Mouse (Mus musculus) cerebellum, adult 2 months (tissue): Measurements from ENCODE around the gene Tldc1. TPM values are rescaled to one million over a fixed set of nuclear protein-coding genes. Genes with fewer than 3 reads are reported as not detected.

Experiments
- DNase-seq, 2 experiments: peaks; one replicate each; pipeline ENCODE4 v3.0.0; 2021
- H3K27ac ChIP-seq: fragments of 200-500 bp; 2 replicates; pipeline ENCODE4 v1.5.1; 2012; ENCODE audit warnings: low read length, control low read depth, inconsistent platforms; ENCODE audit not compliant: insufficient read depth
- H3K27me3 ChIP-seq: fragments of 200-500 bp; 2 replicates; pipeline ENCODE4 v1.6.1; 2012; ENCODE audit warnings: inconsistent platforms, mild to moderate bottlenecking, low read length, moderate library complexity; ENCODE audit not compliant: control insufficient read depth, insufficient read depth
- H3K4me1 ChIP-seq: fragments of 200-500 bp; 2 replicates; pipeline ENCODE4 v1.6.1; 2011; ENCODE audit warnings: low read length; ENCODE audit not compliant: control insufficient read depth, insufficient read depth
- H3K4me3 ChIP-seq: fragments of 200-500 bp; replicated peaks from 2 replicates; pipeline ENCODE3; 2011; ENCODE audit warnings: mild to moderate bottlenecking, low read depth, low read length, control low read depth; ENCODE audit not compliant: insufficient read depth
- CTCF ChIP-seq: fragments of 200-500 bp; IDR thresholded peaks from 2 replicates; pipeline ENCODE4 v1.5.1; 2011; ENCODE audit warnings: low read depth, mild to moderate bottlenecking, control low read depth, low read length, moderate library complexity, borderline replicate concordance; ENCODE audit not compliant: insufficient read depth
- POLR2A ChIP-seq: fragments of 200-500 bp; IDR thresholded peaks from 2 replicates; pipeline ENCODE4 v1.6.1; 2011; ENCODE audit warnings: low read length, control low read depth, borderline replicate concordance; ENCODE audit not compliant: insufficient read depth
- WGBS: fragments of 180-500 bp; shearing (Covaris S2); methylation state at CpG from one replicate; pipeline ENCODE4 v1.1.7; 2018; 5-methylcytosine and 5-hydroxymethylcytosine counted together
- polyA plus RNA-seq: library from polyadenylated mRNA; depleted of rRNA; stranded (reverse); fragments of >200 nt; gene quantifications from 2 replicates; pipeline ENCODE4 v1.2.3, GENCODE M21; 2012

Gene Tldc1
- polyA plus RNA-seq, 1 experiment = 10.8 TPM

DNA sequence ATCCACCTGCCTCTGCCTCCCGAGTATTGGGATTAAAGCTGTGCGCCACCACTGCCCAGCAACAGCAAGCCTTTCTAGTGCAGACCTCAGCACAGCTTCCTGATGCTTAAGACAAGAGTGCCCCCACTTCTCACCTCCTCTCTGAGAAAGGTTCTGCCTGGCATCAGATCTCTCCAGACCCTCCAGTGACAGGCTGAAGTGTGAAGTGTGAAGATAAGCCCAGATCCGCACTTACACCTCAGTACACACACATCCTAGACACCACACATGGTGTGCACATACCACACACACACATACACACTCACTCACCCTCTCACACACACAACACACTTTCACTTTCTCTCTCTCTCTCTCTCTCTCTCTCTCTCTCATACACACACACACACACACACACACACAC, 8.7 kb upstream of the Tldc1 start:
- peaks cover 27% of the 10 kb centered on the region for H3K4me1 ChIP-seq
- H3K27me3 ChIP-seq = no peaks in the 10 kb centered on the region
- H3K27ac ChIP-seq = no peak overlapping the region
- TF ChIP-seq CTCF = no peak
- TF ChIP-seq POLR2A = no peak
- DNase-seq = no peak
- no peak overlapping the region for H3K4me3 ChIP-seq
- 94% methylated on average over 3 of the region's 3 CpGs for WGBS

DNA sequence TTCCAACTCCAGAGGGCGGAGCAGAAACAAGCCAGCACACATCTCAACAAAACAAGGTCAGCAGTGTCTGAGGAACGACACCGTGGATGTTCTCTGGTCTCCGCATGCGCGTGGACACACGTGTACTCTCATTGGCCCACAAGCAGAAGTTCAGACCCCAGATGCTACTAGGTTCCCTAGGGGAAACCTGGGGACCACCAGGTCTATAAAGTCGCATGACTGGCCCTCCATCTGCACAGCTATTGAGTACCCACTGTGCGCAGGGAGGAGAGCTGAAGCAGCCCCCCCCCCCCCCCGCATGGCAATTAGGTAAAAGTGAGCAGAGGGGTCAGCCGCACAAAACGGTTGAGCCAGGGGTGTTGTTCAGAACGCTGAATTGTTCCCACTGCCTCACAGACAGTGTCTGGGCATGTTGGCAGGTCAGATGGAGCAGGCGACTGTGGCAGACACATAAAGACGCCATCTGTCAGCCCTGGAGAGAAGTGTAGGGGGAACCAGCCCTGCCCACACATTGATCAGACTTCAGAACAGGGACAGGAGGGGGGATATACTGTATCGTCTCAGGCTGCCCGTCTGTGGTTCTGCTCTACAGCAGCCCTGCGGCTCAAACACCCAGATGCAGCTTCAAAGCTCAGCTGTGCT, 7.7 kb upstream of the Tldc1 start:
- no peak for TF ChIP-seq POLR2A
- TF ChIP-seq CTCF = no peak
- Histone ChIP-seq H3K27ac (no peak overlapping the region), H3K4me3 (no peak overlapping the region), H3K27me3 (no peaks in the 10 kb centered on the region), H3K4me1 (peaks cover 23% of the 10 kb centered on the region)
- peak; percentile 49 to 59 for DNase-seq
- WGBS = 29% methylated on average over 18 of the region's 18 CpGs

DNA sequence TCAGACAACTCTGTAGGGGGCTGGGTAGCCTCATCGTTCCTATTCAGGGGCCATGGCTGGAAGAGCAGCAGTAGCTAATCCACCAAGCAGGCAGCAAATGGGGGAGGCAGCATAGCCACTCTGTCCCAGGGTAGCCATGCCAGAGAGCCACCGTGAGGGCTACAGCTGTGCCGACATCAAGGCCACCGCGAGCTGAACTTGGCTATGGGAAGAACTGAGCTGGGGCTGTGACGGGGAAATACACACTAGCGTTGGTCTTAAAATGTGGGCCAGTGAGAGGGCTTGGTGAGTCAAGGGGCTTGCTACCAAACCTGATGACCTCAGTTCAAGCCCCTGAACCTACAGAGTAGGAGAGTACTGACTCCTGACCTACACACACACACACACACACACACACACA, 6.5 kb upstream of the Tldc1 start:
- TF ChIP-seq CTCF (no peak), POLR2A (no peak)
- H3K4me3 ChIP-seq = no peak overlapping the region
- no peak overlapping the region for H3K27ac ChIP-seq
- no peak for DNase-seq
- peaks cover 20% of the 10 kb centered on the region for H3K4me1 ChIP-seq
- H3K27me3 ChIP-seq = no peaks in the 10 kb centered on the region
- WGBS = 72% methylated on average over 7 of the region's 7 CpGs

DNA sequence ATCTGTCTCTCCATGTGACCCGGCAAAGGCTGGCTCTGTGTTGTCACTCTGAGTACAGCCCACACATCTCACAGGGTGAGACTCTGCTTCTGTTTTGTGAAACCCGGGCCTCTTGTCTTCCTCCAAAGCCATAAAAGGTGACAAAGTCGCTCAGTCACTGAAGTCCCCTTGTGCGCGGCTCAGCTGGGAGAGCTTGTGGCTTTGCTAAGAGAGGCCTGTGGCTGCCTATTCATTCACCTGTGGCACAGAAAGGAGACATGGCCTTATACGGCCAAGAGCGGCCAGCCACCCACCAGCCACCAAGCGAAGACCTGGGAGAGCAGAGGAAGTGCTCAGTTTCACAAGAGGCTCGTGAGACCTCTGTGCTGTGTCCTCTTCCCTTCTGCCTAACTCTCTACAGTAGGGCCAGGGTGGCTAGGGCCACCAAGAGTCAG, 5.9 kb upstream of the Tldc1 start:
- no peak overlapping the region for H3K27ac ChIP-seq
- H3K27me3 ChIP-seq = no peaks in the 10 kb centered on the region
- no peak overlapping the region for H3K4me3 ChIP-seq
- H3K4me1 ChIP-seq = peaks cover 19% of the 10 kb centered on the region
- no peak for DNase-seq
- WGBS = 84% methylated on average over 9 of the region's 9 CpGs
- TF ChIP-seq CTCF (no peak), POLR2A (no peak)

DNA sequence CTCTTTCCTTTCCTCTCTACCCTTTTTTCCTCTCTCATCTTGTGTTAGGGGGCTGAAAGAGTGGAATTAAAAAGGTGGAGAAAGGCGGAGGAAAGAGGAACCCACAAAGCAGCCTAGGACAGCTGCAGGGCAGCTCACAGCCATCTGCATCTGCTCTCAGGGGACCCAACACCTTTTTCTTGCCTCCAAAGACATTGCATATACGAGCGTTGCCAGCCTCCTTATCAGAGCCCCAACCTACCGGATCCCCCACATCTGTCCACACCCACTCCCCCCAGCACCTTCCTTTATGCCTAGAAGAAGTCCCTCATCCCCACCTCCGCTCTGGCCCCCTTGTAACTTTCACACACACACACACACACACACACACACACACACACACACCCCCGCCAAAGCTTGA, 5.4 kb upstream of the Tldc1 start:
- no peak for DNase-seq
- Histone ChIP-seq H3K4me3 (no peak overlapping the region), H3K27ac (no peak overlapping the region), H3K4me1 (peaks cover 13% of the 10 kb centered on the region), H3K27me3 (no peaks in the 10 kb centered on the region)
- WGBS = 96% methylated on average over 6 of the region's 6 CpGs
- TF ChIP-seq POLR2A (no peak), CTCF (no peak)

DNA sequence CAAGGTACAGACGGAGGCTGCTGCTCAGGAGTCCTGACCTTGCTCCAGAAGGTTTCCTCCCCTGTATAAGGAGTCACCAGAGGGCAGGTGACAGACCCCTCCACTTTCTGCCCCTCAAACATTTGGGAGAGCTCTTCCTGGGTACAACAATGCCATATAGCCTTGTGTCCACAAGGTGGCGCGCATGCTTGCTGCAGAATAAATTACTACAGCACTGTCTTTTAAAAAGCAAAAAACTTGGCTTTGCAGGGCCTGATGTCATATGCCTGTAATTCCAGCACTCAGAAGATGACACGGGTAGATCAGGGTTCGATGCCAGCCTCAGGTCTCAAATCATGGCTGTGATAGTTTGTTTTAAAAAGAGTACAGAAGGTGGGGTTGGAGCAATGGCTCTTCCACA, 4.5 kb upstream of the Tldc1 start:
- H3K4me3 ChIP-seq = no peak overlapping the region
- TF ChIP-seq CTCF (peak; percentile 87), POLR2A (no peak)
- WGBS = 6% methylated on average over 5 of the region's 5 CpGs

DNA sequence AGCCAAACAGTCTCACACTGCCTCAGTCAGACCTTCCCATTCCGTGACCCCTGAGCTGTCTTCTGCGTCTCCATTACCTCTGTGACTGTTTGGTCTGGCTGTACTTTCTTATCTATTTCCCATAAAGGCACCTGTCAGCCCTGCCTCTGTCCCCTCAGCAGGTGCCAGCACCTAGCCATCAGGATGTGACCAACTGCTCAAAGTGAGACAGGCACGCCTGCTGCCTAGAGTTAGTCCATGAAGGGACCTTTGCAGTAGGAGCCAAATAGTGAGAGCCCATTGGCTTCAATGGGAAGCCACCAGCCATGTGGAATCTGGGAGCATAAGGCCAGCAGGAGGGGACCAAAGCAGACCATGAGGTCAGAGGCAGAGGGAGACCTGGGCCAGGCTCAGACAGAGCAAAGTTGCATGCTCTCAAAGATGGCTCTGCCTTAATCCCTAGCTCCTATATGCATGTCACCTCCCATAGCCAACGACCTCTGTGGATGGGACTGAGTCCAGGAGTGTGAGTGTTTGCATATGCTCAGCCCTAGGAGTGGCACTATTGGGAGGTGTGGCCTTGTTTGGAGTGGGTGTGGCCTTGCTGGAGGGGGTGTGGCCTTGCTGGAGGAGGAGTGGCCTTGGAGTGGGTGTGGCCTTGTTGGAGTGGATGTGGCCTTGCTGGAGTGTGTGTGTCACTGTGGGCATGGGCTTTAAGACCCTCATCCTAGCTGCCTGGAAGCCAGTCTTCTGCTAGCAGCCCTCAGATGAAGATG, 3.0 kb upstream of the Tldc1 start:
- no peak for DNase-seq
- peaks cover 13% of the 10 kb centered on the region for H3K4me1 ChIP-seq
- no peaks in the 10 kb centered on the region for H3K27me3 ChIP-seq
- no peak overlapping the region for H3K27ac ChIP-seq
- no peak overlapping the region for H3K4me3 ChIP-seq
- 67% methylated on average over 4 of the region's 4 CpGs for WGBS
- TF ChIP-seq CTCF = no peak
- TF ChIP-seq POLR2A = no peak

More for the DNA sequence above, 4.5 kb upstream of the Tldc1 start:
- H3K27me3 ChIP-seq = no peaks in the 10 kb centered on the region
- peak; percentile 78 to 81 for DNase-seq
- peaks cover 8% of the 10 kb centered on the region for H3K4me1 ChIP-seq
- no peak overlapping the region for H3K27ac ChIP-seq

DNA sequence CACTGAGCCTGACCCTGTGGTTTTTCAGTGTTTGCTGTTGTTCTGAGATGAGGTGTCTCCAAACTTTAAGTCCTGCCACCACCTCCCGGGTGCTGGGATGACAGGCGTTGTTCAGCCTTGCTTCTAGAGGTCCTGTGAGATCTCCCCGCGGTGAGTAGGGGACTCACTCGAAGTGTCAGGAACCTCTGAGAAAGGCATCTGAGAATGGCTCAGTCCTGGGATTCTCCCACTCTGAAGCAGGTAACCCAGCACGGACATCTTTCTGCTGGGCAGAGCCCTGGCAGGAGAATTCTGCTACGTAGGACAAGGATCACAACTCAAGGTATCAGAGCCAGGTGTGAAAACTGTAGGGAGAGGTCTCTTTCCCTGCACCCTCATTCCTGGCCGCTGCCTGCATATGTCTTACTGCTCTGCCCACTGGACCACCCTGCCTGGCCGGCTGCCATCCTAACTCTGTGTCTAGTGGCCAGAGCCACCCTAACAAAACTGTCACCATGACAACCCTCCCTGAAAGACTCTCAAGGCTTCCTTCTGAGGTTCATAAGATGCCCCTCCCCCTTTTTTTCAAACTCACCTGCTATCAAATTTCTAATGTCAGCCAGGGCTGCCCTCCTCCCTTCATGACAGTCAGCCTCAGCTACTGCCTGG, 2.3 kb upstream of the Tldc1 start:
- no peaks in the 10 kb centered on the region for H3K27me3 ChIP-seq
- WGBS = 81% methylated on average over 9 of the region's 9 CpGs
- H3K27ac ChIP-seq = no peak overlapping the region
- H3K4me1 ChIP-seq = peaks cover 6% of the 10 kb centered on the region
- no peak overlapping the region for H3K4me3 ChIP-seq
- TF ChIP-seq CTCF (no peak), POLR2A (no peak)
- no peak for DNase-seq
